38 mouse cellular contexts compared by ENCODE assay signal in genomic region chr9:98959851-98960250, GRCm38 (mm10). TPM values are rescaled to one million over a fixed set of nuclear protein-coding genes. Genes with fewer than 3 reads are reported as not detected.
"Had no signal": no experiment of that assay in that cellular context is flagged by ENCODE, and none has a peak within 500 bp of the region (broad histone marks: within the 10 kb centered on the region; RNA-seq: fewer than 3 reads in every experiment).

No protein-coding gene starts in this region.

- H3K4me2 ChIP-seq: heart, embryonic 11.5 days; heart, embryonic 13.5 days; heart, embryonic 15.5 days; hindbrain, embryonic 12.5 days; hindbrain, embryonic 14.5 days; intestine, embryonic 15.5 days; limb, embryonic 12.5 days; liver, embryonic 11.5 days; liver, embryonic 13.5 days had no signal

- H3K9me3 ChIP-seq: heart, embryonic 13.5 days; heart, embryonic 15.5 days; hindbrain, embryonic 12.5 days; intestine, embryonic 15.5 days; limb, embryonic 10.5 days; limb, embryonic 12.5 days; liver, embryonic 13.5 days had no signal

- H3K4me3 ChIP-seq: gastrocnemius, adult 2 months; heart, adult 2 months; heart, embryonic 13.5 days; heart, embryonic 15.5 days; hindbrain, embryonic 12.5 days; intestine, embryonic 15.5 days; layer of hippocampus, adult 2 months; left cerebral cortex, adult 2 months; limb, embryonic 10.5 days; limb, embryonic 12.5 days; liver, embryonic 13.5 days had no signal

- ATAC-seq: hindbrain, postnatal 0 days; inflammation-experienced regulatory T-cells, adult 6 months; intestine, embryonic 15.5 days; intestine, postnatal 0 days had no signal

- DNase-seq: gastrocnemius, adult 2 months; gastrocnemius, postnatal 10 days; gastrocnemius, postnatal 25 days; heart, adult 2 months; heart, postnatal 14 days; heart, postnatal 36 days; kidney, adult 18-20 months; kidney, adult 8-10 months; kidney, postnatal 10 days; kidney, postnatal 25 days; kidney, postnatal 4 days; liver; liver, embryonic 13.5 days had no signal

- H3K36me3 ChIP-seq: heart, embryonic 13.5 days; heart, embryonic 15.5 days; hindbrain, embryonic 12.5 days; intestine, embryonic 15.5 days; limb, embryonic 10.5 days; limb, embryonic 12.5 days; liver, embryonic 13.5 days had no signal

- H3K9ac ChIP-seq: heart, embryonic 13.5 days; heart, embryonic 15.5 days; hindbrain, embryonic 12.5 days; hindbrain, embryonic 14.5 days; intestine, embryonic 15.5 days; limb, embryonic 12.5 days; liver, embryonic 13.5 days had no signal

- H3K27ac ChIP-seq: gastrocnemius, adult 2 months; heart, adult 2 months; heart, embryonic 13.5 days; heart, embryonic 15.5 days; hindbrain, embryonic 12.5 days; hindbrain, embryonic 14.5 days; hindbrain, postnatal 0 days; intestine, embryonic 15.5 days; layer of hippocampus, adult 2 months; left cerebral cortex, adult 2 months; limb, embryonic 10.5 days; limb, embryonic 12.5 days; liver, embryonic 13.5 days had no signal

RNA-seq across cellular contexts. Expression of gene Foxl2, which starts 4.8 kb away (rescaled TPM):
- total RNA-seq: gastrocnemius, adult 2 months; gastrocnemius, postnatal 10 days; gastrocnemius, postnatal 4 days; granulocyte monocyte progenitor cell, adult 5-6 weeks; heart, adult 2 months; heart, postnatal 14 days; heart, postnatal 36 days; hematopoietic stem cell, adult 5-6 weeks had no signal
- polyA plus RNA-seq: heart, adult 2 months; heart, embryonic 11.5 days; heart, embryonic 13.5 days; heart, embryonic 15.5 days; heart, postnatal 0 days; inflammation-experienced regulatory T-cells, adult 6 months; intestine, embryonic 15.5 days; intestine, postnatal 0 days; kidney, embryonic 14.5 days; kidney, embryonic 16.5 days; limb, embryonic 10.5 days; liver, embryonic 11.5 days; liver, embryonic 13.5 days had no signal

RNA-seq across cellular contexts. Expression of gene 7420426K07Rik, which starts 56.9 kb away (rescaled TPM):
- total RNA-seq: gastrocnemius, adult 2 months; gastrocnemius, postnatal 10 days; gastrocnemius, postnatal 25 days; gastrocnemius, postnatal 4 days; granulocyte monocyte progenitor cell, adult 5-6 weeks; heart, adult 2 months; heart, postnatal 14 days; heart, postnatal 36 days; hematopoietic stem cell, adult 5-6 weeks; hindbrain, postnatal 0 days; layer of hippocampus, adult 2 months; layer of hippocampus, postnatal 10 days; layer of hippocampus, postnatal 25 days; left cerebral cortex, adult 2 months; left cerebral cortex, postnatal 14 days; left cerebral cortex, postnatal 36 days had no signal
- polyA plus RNA-seq: heart, adult 2 months; heart, embryonic 11.5 days; heart, embryonic 13.5 days; heart, embryonic 15.5 days; heart, postnatal 0 days; hindbrain, embryonic 12.5 days; hindbrain, embryonic 14.5 days; hindbrain, postnatal 0 days; inflammation-experienced regulatory T-cells, adult 6 months; intestine, embryonic 15.5 days; intestine, postnatal 0 days; kidney, embryonic 14.5 days; kidney, embryonic 16.5 days; limb, embryonic 10.5 days; limb, embryonic 12.5 days; limb, embryonic 14.5 days; liver, embryonic 11.5 days; liver, embryonic 13.5 days had no signal
